Mouse (Mus musculus): Measurements from ENCODE around the gene Kcnk6.
A peak's percentile ranks its signal among the peaks of the same experiment; 100 is the strongest.
"Not testable (repeated sequence)": the region's sequence is repeated elsewhere in the genome, so short reads cannot be mapped to it uniquely, and the experiment has no call there.

Kcnk6 gene

GRCm38 (mm10) chr7:29246619-29247313 lies 14.5 kb upstream of the Kcnk6 start:
- DNase-seq: no peak

- DNase-seq: no peak
These were observed 13.7 kb upstream of the Kcnk6 start for GRCm38 (mm10) chr7:29246015-29246414.

GRCm38 (mm10) chr7:29244732-29245416 lies 12.6 kb upstream of the Kcnk6 start:
- DNase-seq: no peak

GRCm38 (mm10) chr7:29238019-29238967 lies 6.0 kb upstream of the Kcnk6 start, which contains the start of gene Yif1b:
TSS of gene Yif1b (plus strand) at chr7:29238329.
- DNase-seq: peak; percentile 99

- DNase-seq: peak; percentile 63
These were observed 5.3 kb upstream of the Kcnk6 start for GRCm38 (mm10) chr7:29237596-29237995.

- DNase-seq: no peak
These were observed 4.3 kb upstream of the Kcnk6 start for GRCm38 (mm10) chr7:29236593-29236992.

GRCm38 (mm10) chr7:29234661-29235060 lies 2.3 kb upstream of the Kcnk6 start:
- no peak for DNase-seq

GRCm38 (mm10) chr7:29233745-29234144 lies 1.4 kb upstream of the Kcnk6 start:
- no peak for DNase-seq

GRCm38 (mm10) chr7:29231517-29231916 lies 798 bp downstream of the Kcnk6 start:
- DNase-seq: no peak

- DNase-seq: no peak
These were observed 1.8 kb downstream of the Kcnk6 start for GRCm38 (mm10) chr7:29230560-29230959.

GRCm38 (mm10) chr7:29228202-29228601 lies 4.1 kb downstream of the Kcnk6 start:
- no peak for DNase-seq

- no peak for DNase-seq
These were observed 6.8 kb downstream of the Kcnk6 start for GRCm38 (mm10) chr7:29225520-29225919.

GRCm38 (mm10) chr7:29224756-29225394 lies 7.4 kb downstream of the Kcnk6 start:
- no peak for DNase-seq

GRCm38 (mm10) chr7:29214846-29215245 lies 17.5 kb downstream of the Kcnk6 start:
- no peak for DNase-seq

- no peak for DNase-seq
These were observed 18.1 kb downstream of the Kcnk6 start for GRCm38 (mm10) chr7:29214236-29214635.

GRCm38 (mm10) chr7:29213675-29214082 lies 18.6 kb downstream of the Kcnk6 start, which contains the start of gene Catsperg1:
TSS of gene Catsperg1 (minus strand) at chr7:29214035.
- DNase-seq: peak; percentile 53

- DNase-seq: not testable (repeated sequence)
These were observed 19.3 kb downstream of the Kcnk6 start for GRCm38 (mm10) chr7:29212775-29213560.

- peak; percentile 29 for DNase-seq
These were observed 20.0 kb downstream of the Kcnk6 start for GRCm38 (mm10) chr7:29212199-29212765.

- peak; percentile 67 for DNase-seq
These were observed 20.7 kb downstream of the Kcnk6 start for GRCm38 (mm10) chr7:29211415-29212198.

- DNase-seq: not testable (repeated sequence)
These were observed 21.3 kb downstream of the Kcnk6 start for GRCm38 (mm10) chr7:29211013-29211412.

- DNase-seq: no peak
These were observed 29.7 kb downstream of the Kcnk6 start for GRCm38 (mm10) chr7:29202577-29202976.

Data from cerebellum, adult 9-11 months (tissue).